In genomic region chr6:84545428-84545827, GRCm38 (mm10) we compare ENCODE assay signal across 17 mouse cellular contexts. TPM values are rescaled to one million over a fixed set of nuclear protein-coding genes. Genes with fewer than 3 reads are reported as not detected.
DNase-seq lines count a peak whose midpoint lies in the region; ATAC-seq and TF ChIP-seq lines count a peak whose summit lies in the region.
"Had no signal": no experiment of that assay in that cellular context is flagged by ENCODE, and none has a peak within 500 bp of the region (broad histone marks: within the 10 kb centered on the region; RNA-seq: fewer than 3 reads in every experiment).

No protein-coding gene starts in this region.

- peak; percentile 50 for TF ChIP-seq CTCF in left cerebral cortex, adult 2 months (IDR thresholded peaks at IDR 0.05)

- no peak overlapping the region for H3K27ac ChIP-seq in left cerebral cortex, adult 2 months
- H3K27ac ChIP-seq: limb, embryonic 12.5 days; macrophage; neural tube, embryonic 12.5 days had no signal

- no peak overlapping the region for H3K4me3 ChIP-seq in left cerebral cortex, adult 2 months
- H3K4me3 ChIP-seq: limb, embryonic 12.5 days; neural tube, embryonic 12.5 days had no signal

- DNase-seq in frontal cortex, postnatal 36 days (ENCODE audit: low spot score in 2 of 2): no peak
- DNase-seq in left cerebral cortex, adult 2 months (ENCODE audit: extremely low spot score in 1 of 2, low spot score in 2 of 2): no peak
- no peak for DNase-seq in left cerebral cortex, postnatal 36 days (ENCODE audit: low spot score in 2 of 2)
- peak; percentile 66 for DNase-seq in 416B (ENCODE audit: low read depth)
- peak; percentile 19 for DNase-seq in brain, adult 2 months (ENCODE audit: low read depth, low spot score)
- no peak for DNase-seq in ovary, postnatal 36 days (ENCODE audit: low spot score)
- no peak for DNase-seq in B cell, adult 2 months
- DNase-seq: cerebellum, adult 9-10 months; heart, adult 18-20 months; kidney, postnatal 36 days; thymus, postnatal 4 days had no signal

- peak; percentile 57; the same call in 1 of the 2 replicates for ATAC-seq in frontal cortex, adult (ENCODE audit: low TSS enrichment)
- ATAC-seq: inflammation-experienced regulatory T-cells, adult 6 months; midbrain, embryonic 16.5 days had no signal

- intact Hi-C loops in left cerebral cortex, adult 2 months (cut with DNase I): no loop called here
- intact Hi-C loops in left cerebral cortex, postnatal 36 days (cut with DNase I): no loop called here

RNA-seq across cellular contexts. Expression of gene Cyp26b1, which starts 48.3 kb away (rescaled TPM):
- total RNA-seq in left cerebral cortex, adult 2 months (2021): 10 to 100 TPM in 1 of 2 experiments, 1 to 10 TPM in 1; 7.9 to 11.9 TPM
- total RNA-seq in left cerebral cortex, postnatal 36 days (2021): 10 to 100 TPM in 1 of 2 experiments, 1 to 10 TPM in 1; 7.5 to 14.9 TPM

Comparison
In these comparisons a context has a peak if more than half of its experiments do, and no peak if none do; other contexts are left out.
1. DNase-seq: peak in 416B (single experiment) and brain, adult 2 months (single experiment); none in frontal cortex, postnatal 36 days (0 of 2), left cerebral cortex, adult 2 months (0 of 2), left cerebral cortex, postnatal 36 days (0 of 2), ovary, postnatal 36 days (single experiment) and B cell, adult 2 months (0 of 2).